Mouse (Mus musculus) ovary, postnatal 36 days (tissue): ENCODE results near the gene Ifngr2.

Experiments
- DNase-seq: peaks from one replicate; pipeline ENCODE4 v3.0.0; 2022; ENCODE audit warnings: low spot score, mixed read lengths

Gene Ifngr2

GRCm38 (mm10) chr16:91609501-91610245 lies 62.8 kb downstream of the Ifngr2 start:
- DNase-seq = peak; percentile 60

- DNase-seq = no peak
Measured at GRCm38 (mm10) chr16:91611248-91611647, 64.4 kb downstream of the Ifngr2 start.

GRCm38 (mm10) chr16:91612525-91612924 lies 65.7 kb downstream of the Ifngr2 start:
- no peak for DNase-seq

GRCm38 (mm10) chr16:91614552-91614951 lies 67.7 kb downstream of the Ifngr2 start:
- DNase-seq = no peak
